Mouse (Mus musculus): ENCODE data around the gene Nacad.

GRCm38 (mm10) chr11:6559996-6560395 is 45.9 kb downstream of the Nacad start:
- TF ChIP-seq CTCF (IDR thresholded peaks at IDR 0.05; ENCODE audit: extremely low read depth, insufficient read length, insufficient replicate concordance, low read depth, low read length): no peak
- no peak for TF ChIP-seq POLR2A (IDR thresholded peaks at IDR 0.05; ENCODE audit: low read depth, low read length)
